Mouse (Mus musculus): Measurements from ENCODE around the gene Gipc3. TPM values are rescaled to one million over a fixed set of nuclear protein-coding genes. Genes with fewer than 3 reads are reported as not detected.

Gene Gipc3
- polyA plus RNA-seq (2015; fragmentation: Nextera tagmentation; extraction: Ambion mirVana), result not detected in 2 replicates

- H3K9me3 ChIP-seq (replicated peaks), result no peaks in the 10 kb centered on the region
- H3K27ac ChIP-seq (replicated peaks), result no peak within 1 kb of the TSS
- 4% methylated on average over 61 of the region's 67 CpGs for WGBS
- H3K4me3 ChIP-seq (replicated peaks), result peak within 1 kb of the TSS; percentile 41
- peaks cover 66% of the 10 kb centered on the region for H3K27me3 ChIP-seq (replicated peaks)
- peak within 1 kb of the TSS; percentile 46 for H3K9ac ChIP-seq (replicated peaks)
- H3K36me3 ChIP-seq, result no peaks in the 10 kb centered on the region
- no peak for ATAC-seq (ENCODE audit: low FRiP score)
- peaks cover 19% of the 10 kb centered on the region for H3K4me1 ChIP-seq
- peak within 1 kb of the TSS; percentile 76 for H3K4me2 ChIP-seq
Observed at GRCm38 (mm10) chr10:81342686-81343505, at the start of gene Gipc3. Gene Gipc3, minus strand, starts transcription at chr10:81343266.

DNA sequence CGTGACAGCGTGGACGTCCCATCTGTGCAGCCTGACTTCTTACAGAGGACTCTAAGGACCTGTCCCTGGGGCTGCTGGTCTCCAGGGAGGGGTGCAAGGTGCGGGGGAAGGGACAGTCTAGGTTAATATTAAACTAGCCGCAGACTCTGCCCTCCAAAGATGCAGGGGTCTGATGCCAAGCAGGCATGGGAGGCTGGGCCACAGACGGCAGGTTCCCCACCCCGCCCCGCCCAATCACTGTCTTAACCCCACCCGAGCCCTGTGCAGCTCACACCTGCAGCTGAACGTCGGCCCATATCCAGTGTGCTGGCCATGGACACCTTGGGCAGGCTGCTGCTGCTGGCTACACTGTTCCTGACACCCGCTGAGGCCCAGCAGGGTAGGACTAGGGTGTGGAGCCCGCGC, 49.7 kb upstream of the Gipc3 start, which contains the start of gene Smim24:
TSS of gene Smim24 (plus strand) at position 271 of the 405 bp plus-strand sequence.
- Histone ChIP-seq H3K27me3 (replicated peaks) (no peaks in the 10 kb centered on the region), H3K9ac (replicated peaks) (peak within 1 kb of the TSS; percentile 17; the same call in 1 of the 2 replicates), H3K9me3 (replicated peaks) (no peaks in the 10 kb centered on the region), H3K4me3 (replicated peaks) (peak within 1 kb of the TSS; percentile 17; the same call in 1 of the 2 replicates), H3K4me2 (peak within 1 kb of the TSS; percentile 50), H3K36me3 (peaks cover 20% of the 10 kb centered on the region), H3K27ac (replicated peaks) (0 out of 2 replicates have a peak within 1 kb of the TSS, but pooled peaks have one; percentile 13), H3K4me1 (peaks cover 43% of the 10 kb centered on the region)
- WGBS, result 69% methylated on average over 14 of the region's 14 CpGs
- no peak for ATAC-seq (ENCODE audit: low FRiP score)

DNA sequence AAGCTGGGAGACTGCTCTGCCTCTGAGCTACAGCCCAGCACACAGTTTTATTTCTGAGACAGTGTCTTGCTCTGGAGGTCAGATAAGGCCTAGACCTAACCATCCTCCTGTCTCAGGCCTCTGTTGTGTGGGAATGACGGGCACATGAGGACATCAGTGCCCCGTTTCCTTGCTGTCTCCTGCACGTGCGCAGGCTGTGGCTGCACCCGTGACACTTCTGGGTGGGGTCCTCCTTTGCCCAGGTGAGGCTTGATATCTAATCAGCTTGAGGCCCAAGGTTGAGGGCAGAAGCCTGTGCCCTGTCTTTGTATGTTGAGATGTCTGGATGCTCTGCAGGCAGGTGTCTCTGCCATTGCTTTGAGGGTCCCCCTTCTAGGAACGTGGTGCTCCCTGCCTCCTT, 49.2 kb upstream of the Gipc3 start:
- Histone ChIP-seq H3K27me3 (replicated peaks) (no peaks in the 10 kb centered on the region), H3K27ac (replicated peaks) (no peak overlapping the region), H3K9me3 (replicated peaks) (no peaks in the 10 kb centered on the region), H3K9ac (replicated peaks) (no peak overlapping the region), H3K36me3 (peaks cover 21% of the 10 kb centered on the region), H3K4me3 (replicated peaks) (no peak overlapping the region), H3K4me1 (peaks cover 38% of the 10 kb centered on the region), H3K4me2 (no peak overlapping the region)
- 89% methylated on average over 6 of the region's 6 CpGs for WGBS
- ATAC-seq (ENCODE audit: low FRiP score), result no peak

DNA sequence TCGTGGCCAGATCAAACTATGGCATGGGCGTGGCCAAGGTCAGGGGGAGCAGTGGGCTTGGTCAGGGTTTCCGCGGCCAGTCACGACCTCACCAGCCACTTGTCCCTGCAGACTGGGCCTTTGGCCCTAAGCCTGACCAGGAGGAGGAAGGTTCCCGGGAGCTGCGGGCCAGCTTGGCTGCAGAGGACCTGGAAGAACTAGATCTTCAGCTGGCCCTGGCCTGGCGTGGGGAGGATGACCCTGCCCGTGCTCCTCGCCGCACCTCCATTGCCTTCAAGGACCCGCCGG, 47.6 kb upstream of the Gipc3 start:
- no peak for ATAC-seq (ENCODE audit: low FRiP score)
- Histone ChIP-seq H3K4me1 (peaks cover 38% of the 10 kb centered on the region), H3K9me3 (replicated peaks) (no peaks in the 10 kb centered on the region), H3K36me3 (peaks cover 35% of the 10 kb centered on the region), H3K27ac (replicated peaks) (no peak overlapping the region), H3K4me3 (replicated peaks) (no peak overlapping the region), H3K9ac (replicated peaks) (0 out of 2 replicates have a peak overlapping the region, but pooled peaks have one; percentile 0), H3K4me2 (no peak overlapping the region), H3K27me3 (replicated peaks) (no peaks in the 10 kb centered on the region)
- 92% methylated on average over 13 of the region's 13 CpGs for WGBS

DNA sequence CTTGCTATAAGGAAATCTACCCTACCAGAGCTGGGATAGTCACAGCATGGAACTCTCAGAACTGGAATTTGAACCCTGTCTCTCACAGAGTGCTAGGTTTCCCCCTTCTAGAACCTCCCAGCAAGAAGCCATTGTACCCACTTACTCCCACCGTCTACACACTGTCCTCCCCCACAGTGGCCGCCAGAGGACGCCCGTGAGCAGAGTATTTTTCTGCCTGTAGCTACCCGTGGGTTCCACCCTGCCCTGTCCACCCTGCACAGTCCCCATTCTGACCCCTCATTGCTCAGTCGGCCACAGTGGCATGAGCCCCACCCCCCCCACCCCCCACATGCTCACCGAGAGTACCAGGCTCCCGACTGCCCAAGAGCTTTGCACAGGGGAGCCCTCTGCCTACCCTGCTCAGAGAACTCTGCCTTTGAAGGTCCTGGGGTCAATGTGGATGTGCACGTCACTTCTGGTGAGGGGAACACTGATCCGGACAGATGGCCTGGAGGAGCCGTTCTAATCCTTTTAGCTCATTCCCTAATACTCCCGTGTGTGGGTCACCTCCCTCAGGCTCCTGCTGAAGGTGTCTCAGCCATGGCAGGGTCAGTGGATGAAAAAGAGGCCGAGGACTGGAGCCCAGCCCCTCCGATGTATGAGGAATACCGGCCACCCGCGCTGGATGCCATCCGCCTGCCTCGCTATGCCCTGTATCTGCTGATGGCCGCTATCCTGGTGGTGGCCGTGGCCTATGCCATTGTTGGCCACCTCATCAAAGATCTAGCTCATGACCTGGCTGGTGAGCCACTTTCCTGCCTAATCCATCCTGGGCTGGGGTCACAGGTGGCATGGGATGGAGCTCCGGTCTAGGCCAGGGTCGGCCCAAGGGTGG, 47.0 kb upstream of the Gipc3 start:
- peak; percentile 26; the same call in 1 of the 2 replicates for ATAC-seq (ENCODE audit: low FRiP score)
- H3K9ac ChIP-seq (replicated peaks), result peak overlapping the region; percentile 0; the same call in 1 of the 2 replicates
- H3K4me2 ChIP-seq, result no peak overlapping the region
- no peaks in the 10 kb centered on the region for H3K9me3 ChIP-seq (replicated peaks)
- H3K4me3 ChIP-seq (replicated peaks), result no peak overlapping the region
- H3K36me3 ChIP-seq, result peaks cover 35% of the 10 kb centered on the region
- 64% methylated on average over 23 of the region's 23 CpGs for WGBS
- H3K4me1 ChIP-seq, result peaks cover 43% of the 10 kb centered on the region
- no peaks in the 10 kb centered on the region for H3K27me3 ChIP-seq (replicated peaks)
- peak overlapping the region; percentile 3; the same call in 1 of the 2 replicates for H3K27ac ChIP-seq (replicated peaks)

- H3K4me1 ChIP-seq, result peaks cover 48% of the 10 kb centered on the region
- no peak for ATAC-seq (ENCODE audit: low FRiP score)
- 0 out of 2 replicates have a peak overlapping the region, but pooled peaks have one; percentile 0 for H3K9ac ChIP-seq (replicated peaks)
- H3K27ac ChIP-seq (replicated peaks), result peak overlapping the region; percentile 3; the same call in 1 of the 2 replicates
- no peaks in the 10 kb centered on the region for H3K27me3 ChIP-seq (replicated peaks)
- H3K4me3 ChIP-seq (replicated peaks), result no peak overlapping the region
- 49% methylated on average over 3 of the region's 3 CpGs for WGBS
- peaks cover 35% of the 10 kb centered on the region for H3K36me3 ChIP-seq
- no peaks in the 10 kb centered on the region for H3K9me3 ChIP-seq (replicated peaks)
- H3K4me2 ChIP-seq, result no peak overlapping the region
Observed at GRCm38 (mm10) chr10:81389373-81389772, 46.3 kb upstream of the Gipc3 start.

GRCm38 (mm10) chr10:81388505-81389055, 45.5 kb upstream of the Gipc3 start, which contains the start of gene Gm48552:
Gene Gm48552, plus strand, starts transcription at chr10:81389005.
- 88% methylated on average over 5 of the region's 5 CpGs for WGBS
- peak within 1 kb of the TSS; percentile 3; the same call in 1 of the 2 replicates for H3K27ac ChIP-seq (replicated peaks)
- H3K27me3 ChIP-seq (replicated peaks), result no peaks in the 10 kb centered on the region
- H3K9me3 ChIP-seq (replicated peaks), result no peaks in the 10 kb centered on the region
- H3K4me3 ChIP-seq (replicated peaks), result no peak within 1 kb of the TSS
- peaks cover 42% of the 10 kb centered on the region for H3K4me1 ChIP-seq
- no peak for ATAC-seq (ENCODE audit: low FRiP score)
- H3K9ac ChIP-seq (replicated peaks), result 0 out of 2 replicates have a peak within 1 kb of the TSS, but pooled peaks have one; percentile 0
- no peak within 1 kb of the TSS for H3K4me2 ChIP-seq
- peaks cover 35% of the 10 kb centered on the region for H3K36me3 ChIP-seq

DNA sequence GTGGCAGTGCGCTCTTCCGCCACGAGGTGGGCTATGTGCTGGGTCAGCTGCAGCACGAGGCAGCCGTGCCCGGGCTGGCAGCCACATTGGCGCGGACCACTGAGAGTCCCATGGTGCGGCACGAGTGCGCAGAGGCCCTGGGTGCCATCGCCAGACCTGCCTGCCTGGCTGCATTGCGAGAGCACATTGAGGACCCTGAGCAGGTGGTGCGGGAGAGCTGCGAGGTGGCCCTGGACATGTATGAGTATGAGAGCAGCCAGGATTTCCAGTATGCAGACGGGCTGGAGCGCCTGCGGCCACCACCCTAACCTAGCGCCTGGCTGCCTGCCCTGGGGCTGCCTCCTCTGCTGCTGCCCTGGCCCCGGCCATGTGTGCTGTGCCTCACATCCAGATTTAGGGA, 44.6 kb upstream of the Gipc3 start:
- H3K9ac ChIP-seq (replicated peaks), result no peak overlapping the region
- WGBS, result 95% methylated on average over 20 of the region's 20 CpGs
- H3K27ac ChIP-seq (replicated peaks), result no peak overlapping the region
- H3K27me3 ChIP-seq (replicated peaks), result no peaks in the 10 kb centered on the region
- H3K9me3 ChIP-seq (replicated peaks), result no peaks in the 10 kb centered on the region
- H3K4me3 ChIP-seq (replicated peaks), result no peak overlapping the region
- no peak for ATAC-seq (ENCODE audit: low FRiP score)
- H3K36me3 ChIP-seq, result peaks cover 35% of the 10 kb centered on the region
- H3K4me1 ChIP-seq, result peaks cover 34% of the 10 kb centered on the region
- no peak overlapping the region for H3K4me2 ChIP-seq

DNA sequence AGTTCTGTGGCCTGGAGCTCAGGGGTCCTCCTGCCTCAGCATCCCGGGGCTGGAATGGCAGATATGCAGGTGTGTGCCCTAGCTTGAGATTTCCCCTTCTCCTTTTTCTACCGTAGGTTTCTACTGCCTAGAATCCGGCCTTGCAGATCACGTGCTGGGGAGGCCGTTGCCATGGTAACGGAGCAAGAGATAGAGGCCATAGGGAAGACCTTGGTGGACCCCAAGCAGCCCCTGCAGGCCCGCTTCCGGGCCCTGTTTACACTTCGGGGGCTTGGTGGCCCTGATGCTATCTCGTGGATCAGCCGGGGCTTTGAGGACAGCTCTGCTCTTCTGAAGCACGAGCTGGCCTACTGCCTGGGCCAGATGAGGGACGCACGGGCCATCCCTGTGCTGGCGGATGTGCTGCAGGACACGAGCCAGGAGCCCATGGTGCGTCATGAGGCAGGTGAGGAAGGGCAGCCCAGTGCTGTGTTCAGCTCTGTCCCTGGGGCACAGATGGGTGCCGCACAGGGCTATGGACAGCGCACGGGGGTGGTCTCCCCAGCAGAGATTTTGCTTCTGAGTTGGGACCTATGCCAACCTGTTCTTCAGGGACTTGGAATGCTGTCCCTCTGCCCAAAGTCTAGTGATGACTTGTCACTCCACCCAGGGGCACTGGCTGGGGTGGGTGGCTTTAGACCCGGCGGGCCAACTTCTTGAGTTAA, 42.7 kb upstream of the Gipc3 start:
- H3K4me3 ChIP-seq (replicated peaks), result peak overlapping the region; percentile 96
- H3K9ac ChIP-seq (replicated peaks), result peak overlapping the region; percentile 79
- ATAC-seq (ENCODE audit: low FRiP score), result no peak
- peaks cover 34% of the 10 kb centered on the region for H3K4me1 ChIP-seq
- 82% methylated on average over 22 of the region's 22 CpGs for WGBS
- peak overlapping the region; percentile 97 for H3K4me2 ChIP-seq
- H3K27me3 ChIP-seq (replicated peaks), result no peaks in the 10 kb centered on the region
- no peak overlapping the region for H3K27ac ChIP-seq (replicated peaks)
- H3K9me3 ChIP-seq (replicated peaks), result no peaks in the 10 kb centered on the region
- peaks cover 29% of the 10 kb centered on the region for H3K36me3 ChIP-seq

GRCm38 (mm10) chr10:81384605-81384982, 41.5 kb upstream of the Gipc3 start:
- peaks cover 23% of the 10 kb centered on the region for H3K4me1 ChIP-seq
- no peaks in the 10 kb centered on the region for H3K9me3 ChIP-seq (replicated peaks)
- ATAC-seq (ENCODE audit: low FRiP score), result peak; percentile 25
- H3K9ac ChIP-seq (replicated peaks), result peak overlapping the region; percentile 79
- WGBS, result 0% methylated on average over 19 of the region's 19 CpGs
- H3K4me2 ChIP-seq, result peak overlapping the region; percentile 97
- H3K36me3 ChIP-seq, result peaks cover 29% of the 10 kb centered on the region
- H3K27ac ChIP-seq (replicated peaks), result peak overlapping the region; percentile 86
- no peaks in the 10 kb centered on the region for H3K27me3 ChIP-seq (replicated peaks)
- H3K4me3 ChIP-seq (replicated peaks), result peak overlapping the region; percentile 96
